Mouse (Mus musculus): ENCODE results near the gene Nppc.

GRCm38 (mm10) chr1:86718190-86718589, 47.8 kb upstream of the Nppc start:
- no peak for TF ChIP-seq GATA1 (IDR thresholded peaks at IDR 0.05; ENCODE audit: low read length)
- TF ChIP-seq TAL1 (IDR thresholded peaks at IDR 0.05; ENCODE audit: low read length), result no peak
